Mouse (Mus musculus): ENCODE results near the gene Cdkl2.

- no peak for TF ChIP-seq POLR2A (IDR thresholded peaks at IDR 0.05; ENCODE audit: low read depth, low read length)
- TF ChIP-seq CTCF (conservative IDR thresholded peaks at IDR 0.05 in 1 of 2, IDR thresholded peaks at IDR 0.05 in 1 of 2; ENCODE audit: low read depth in 2 of 2, low read length in 2 of 2), result no peak
- TF ChIP-seq USF2 (conservative IDR thresholded peaks at IDR 0.05; ENCODE audit: low read depth, low read length), result no peak
- TF ChIP-seq MEF2A (IDR thresholded peaks at IDR 0.05; ENCODE audit: borderline replicate concordance, low read depth, low read length), result no peak
Observed at GRCm38 (mm10) chr5:91956991-91957760, 86.5 kb downstream of the Cdkl2 start.
